Mouse (Mus musculus) olfactory bulb, adult 2 months (tissue): Measurements from ENCODE around the gene Usp43. TPM values are rescaled to one million over a fixed set of nuclear protein-coding genes. Genes with fewer than 3 reads are reported as not detected.

Experiments
- H3K27ac ChIP-seq: fragments of 200-500 bp; 2 replicates; pipeline ENCODE4 v1.5.1; 2012; ENCODE audit warnings: low read depth, low read length; ENCODE audit not compliant: insufficient read depth
- H3K4me1 ChIP-seq: fragments of 200-500 bp; 2 replicates; pipeline ENCODE4 v1.6.1; 2012; ENCODE audit warnings: low read length; ENCODE audit not compliant: control insufficient read depth, insufficient read depth
- H3K4me3 ChIP-seq: fragments of 200-500 bp; 2 replicates; pipeline ENCODE4 v1.5.1; 2012; ENCODE audit warnings: mild to moderate bottlenecking, low read depth, low read length, moderate library complexity; ENCODE audit not compliant: insufficient read depth
- CTCF ChIP-seq: fragments of 200-500 bp; IDR thresholded peaks from 2 replicates; pipeline ENCODE4 v1.5.1; 2012; ENCODE audit warnings: low read depth, mild to moderate bottlenecking, low read length, moderate library complexity; ENCODE audit not compliant: insufficient read depth
- POLR2A ChIP-seq: fragments of 200-500 bp; IDR thresholded peaks from 2 replicates; pipeline ENCODE4 v1.6.1; 2012; ENCODE audit warnings: mild to moderate bottlenecking, low read depth, low read length, moderate library complexity; ENCODE audit not compliant: insufficient read depth
- WGBS: fragments of 180-500 bp; shearing (Covaris S2); methylation state at CpG from one replicate; pipeline ENCODE4 v1.1.7; 2018; 5-methylcytosine and 5-hydroxymethylcytosine counted together
- polyA plus RNA-seq: library from polyadenylated mRNA; stranded (reverse); fragments of >200 nt; gene quantifications from 2 replicates; pipeline ENCODE4 v1.2.4, GENCODE M21; 2012; ENCODE audit warnings: low replicate concordance; ENCODE audit not compliant: missing spikeins, insufficient read depth, insufficient read length

Usp43 gene
- polyA plus RNA-seq, 1 experiment = not detected

DNA sequence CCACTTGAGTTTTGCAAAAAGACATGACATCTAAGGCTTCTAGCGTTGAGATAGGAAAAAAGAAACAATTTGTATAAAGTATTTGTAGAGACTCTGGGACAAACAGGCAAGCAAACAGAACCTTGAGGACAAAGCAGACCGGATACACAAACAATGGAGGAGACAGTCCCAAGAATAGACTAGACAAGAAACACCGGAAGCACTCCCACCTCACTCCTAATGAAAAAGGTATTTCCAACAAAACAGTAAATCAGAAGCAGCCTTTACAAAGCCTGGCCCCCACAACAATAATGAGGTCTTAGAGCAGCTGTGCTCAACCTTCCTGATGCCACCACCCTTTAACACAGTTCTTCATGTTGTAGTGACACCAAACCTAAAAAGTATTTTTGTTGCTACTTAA lies 4.8 kb downstream of the Usp43 start:
- H3K4me1 ChIP-seq = peaks cover 9% of the 10 kb centered on the region
- no peak overlapping the region for H3K4me3 ChIP-seq
- 71% methylated on average over 3 of the region's 3 CpGs for WGBS
- no peak for TF ChIP-seq POLR2A
- no peak for TF ChIP-seq CTCF
- H3K27ac ChIP-seq = no peak overlapping the region

DNA sequence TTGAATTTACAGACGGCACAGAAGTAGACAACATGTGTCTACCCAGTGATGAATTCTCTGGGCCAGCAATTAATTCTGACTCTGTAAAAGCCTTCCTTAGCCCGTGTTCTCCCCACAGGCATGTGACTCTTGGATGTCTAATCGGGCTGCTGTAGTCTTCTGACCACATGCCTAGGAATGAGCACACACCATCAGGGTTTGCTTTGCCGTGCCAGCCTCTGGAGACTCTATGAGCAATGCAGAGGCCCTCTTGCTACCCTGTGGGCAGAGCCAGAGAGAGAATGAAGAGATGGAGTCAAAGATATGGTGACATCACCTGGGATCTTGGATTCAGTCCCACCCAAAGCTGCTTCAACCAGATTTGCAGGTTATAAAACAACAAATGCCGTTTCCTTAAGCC lies 10.9 kb downstream of the Usp43 start:
- Histone ChIP-seq H3K4me1 (no peaks in the 10 kb centered on the region), H3K27ac (no peak overlapping the region), H3K4me3 (no peak overlapping the region)
- WGBS = 87% methylated on average over 5 of the region's 5 CpGs
- TF ChIP-seq CTCF (no peak), POLR2A (no peak)

DNA sequence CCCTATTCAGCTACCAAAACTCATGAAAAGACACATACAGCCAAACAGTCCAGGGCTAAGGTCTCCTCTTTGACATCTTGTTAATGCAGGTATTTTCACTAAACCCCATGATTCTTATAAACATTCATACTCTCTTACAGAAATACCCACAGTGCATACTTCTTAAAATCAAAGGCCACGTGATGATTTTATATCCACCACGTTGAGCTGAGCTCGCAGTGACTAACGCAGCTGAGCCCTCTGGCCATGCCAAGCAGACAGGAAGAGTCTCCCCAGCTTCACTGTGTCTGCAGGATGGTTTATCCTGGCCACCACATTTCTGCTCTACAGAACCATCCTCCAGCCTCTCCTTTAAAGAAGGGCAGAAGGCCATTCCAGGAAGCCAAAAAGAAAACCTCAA lies 18.2 kb downstream of the Usp43 start:
- Histone ChIP-seq H3K4me1 (no peaks in the 10 kb centered on the region), H3K27ac (no peak overlapping the region), H3K4me3 (no peak overlapping the region)
- WGBS = 91% methylated on average over 4 of the region's 4 CpGs
- TF ChIP-seq POLR2A (no peak), CTCF (no peak)

DNA sequence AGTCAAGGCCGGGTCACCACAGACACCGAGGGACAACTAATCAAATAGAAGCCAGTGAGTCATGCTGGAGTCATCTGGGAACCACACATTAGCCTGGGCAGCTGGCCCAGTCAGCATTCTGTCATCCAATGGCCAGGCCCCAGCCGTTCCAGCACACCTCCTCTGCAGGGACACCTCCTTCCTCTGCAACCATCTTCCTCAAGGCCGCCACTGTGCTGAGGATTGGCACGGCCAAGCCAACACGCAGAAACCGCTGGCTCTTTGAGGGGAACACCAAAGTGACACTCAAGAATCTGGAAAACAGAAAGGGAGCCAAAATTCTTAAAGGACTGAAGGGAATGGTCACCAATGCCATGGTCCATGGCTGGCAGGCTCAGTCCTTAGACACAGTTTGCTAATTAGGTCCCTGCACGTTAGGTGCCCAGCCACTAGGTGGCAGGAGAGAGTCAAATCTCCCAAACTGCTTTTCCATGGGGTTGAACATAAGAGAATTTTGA lies 24.8 kb downstream of the Usp43 start:
- Histone ChIP-seq H3K4me3 (no peak overlapping the region), H3K4me1 (peaks cover 9% of the 10 kb centered on the region; the same call in 1 of the 2 replicates), H3K27ac (no peak overlapping the region)
- TF ChIP-seq CTCF (peak; percentile 40; the same call in 1 of the 2 replicates), POLR2A (no peak)
- WGBS = 40% methylated on average over 8 of the region's 8 CpGs

DNA sequence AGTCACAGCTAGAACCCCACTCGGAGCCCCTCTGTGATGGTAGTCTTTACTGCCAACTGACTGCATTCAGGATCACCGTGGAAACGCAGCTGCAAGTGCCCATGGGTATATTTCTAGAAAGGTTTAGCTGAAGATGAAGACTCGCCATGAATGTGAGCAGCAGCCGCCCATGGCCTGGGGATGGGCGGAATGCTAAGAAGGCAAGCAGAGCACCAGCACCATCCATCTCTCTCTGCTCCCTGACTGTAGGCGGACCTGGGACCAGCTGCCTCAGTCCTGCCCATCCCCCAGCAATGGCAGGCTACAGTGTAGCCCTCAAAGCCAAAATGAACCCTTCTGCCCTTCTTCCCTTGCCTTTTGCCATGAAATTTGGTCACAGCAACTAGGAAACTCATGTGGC lies 26.3 kb downstream of the Usp43 start:
- TF ChIP-seq CTCF (no peak), POLR2A (no peak)
- H3K4me1 ChIP-seq = peaks cover 9% of the 10 kb centered on the region; the same call in 1 of the 2 replicates
- no peak overlapping the region for H3K27ac ChIP-seq
- 49% methylated on average over 7 of the region's 7 CpGs for WGBS
- H3K4me3 ChIP-seq = no peak overlapping the region

DNA sequence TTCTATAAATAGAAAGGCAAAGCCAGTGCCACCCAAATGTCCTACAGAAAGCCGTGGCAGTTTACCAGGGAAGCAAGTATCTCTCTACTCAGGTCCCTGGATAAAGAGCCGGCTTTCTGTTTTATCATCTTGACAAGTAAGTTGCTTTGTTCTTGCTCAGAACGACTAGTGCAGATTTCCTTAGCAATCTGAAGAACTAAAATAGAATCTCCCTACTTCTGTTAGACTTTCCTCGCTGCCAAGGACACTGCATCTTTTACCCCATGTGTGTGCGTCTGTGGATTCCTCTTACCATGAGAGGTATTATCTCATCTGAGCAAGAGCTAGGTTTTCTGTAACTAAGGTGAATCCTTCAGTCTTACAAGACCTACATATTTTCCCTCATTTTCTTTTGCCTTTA lies 33.4 kb downstream of the Usp43 start:
- H3K27ac ChIP-seq = peak overlapping the region; percentile 47
- no peak overlapping the region for H3K4me3 ChIP-seq
- WGBS = 43% methylated on average over 5 of the region's 5 CpGs
- no peaks in the 10 kb centered on the region for H3K4me1 ChIP-seq
- TF ChIP-seq CTCF (no peak), POLR2A (no peak)

DNA sequence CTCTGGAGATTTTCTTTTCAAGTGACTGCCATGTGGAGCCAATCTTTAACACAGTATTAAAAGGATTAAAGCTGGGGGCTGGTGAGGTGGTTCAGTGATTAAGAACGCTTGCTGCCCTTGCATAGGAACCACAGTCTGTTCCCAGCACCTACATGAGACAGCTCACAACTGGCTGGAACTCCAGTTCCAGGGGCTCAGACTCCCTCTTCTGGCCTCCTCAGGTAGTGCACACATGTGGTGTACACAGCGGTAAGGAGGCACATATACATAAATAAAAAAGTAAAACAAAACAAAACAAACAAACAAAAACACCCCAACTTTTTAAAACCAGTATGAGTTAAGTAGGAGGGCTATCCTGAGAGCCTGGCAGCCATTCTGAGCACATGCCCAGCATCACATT lies 36.0 kb downstream of the Usp43 start:
- H3K27ac ChIP-seq = no peak overlapping the region
- TF ChIP-seq POLR2A (no peak), CTCF (no peak)

DNA sequence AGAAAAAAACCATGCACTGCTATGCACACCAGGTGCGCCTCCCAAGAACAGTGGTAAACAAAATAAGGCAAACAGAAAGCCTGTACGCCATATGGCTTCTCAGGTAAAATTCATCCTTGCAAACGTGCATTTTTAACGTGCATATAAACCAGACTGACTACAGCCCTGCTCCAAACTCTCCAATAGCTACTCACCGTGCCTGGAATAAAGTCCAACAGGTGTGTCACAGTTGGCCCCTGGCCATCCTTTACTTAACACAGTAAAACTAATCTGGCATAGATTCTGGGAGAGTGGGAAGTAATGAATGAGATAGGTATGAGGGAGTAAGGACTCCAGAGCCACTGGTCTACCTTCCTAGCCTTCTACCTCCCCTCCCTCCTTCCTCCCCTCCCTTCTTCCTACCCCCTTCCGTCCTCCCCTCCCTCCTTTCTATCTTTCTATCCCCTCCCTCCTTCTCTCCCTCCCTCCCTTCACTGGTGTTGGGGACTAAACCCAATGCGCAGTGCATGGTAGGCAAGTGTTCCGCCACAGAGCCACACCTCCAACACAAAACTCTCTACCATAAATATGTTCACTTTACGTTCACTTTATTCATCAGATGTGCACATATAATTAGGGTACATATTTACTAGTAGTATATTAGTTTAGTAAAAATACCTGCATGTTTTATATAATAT lies 56.3 kb downstream of the Usp43 start:
- no peak overlapping the region for H3K4me3 ChIP-seq
- TF ChIP-seq CTCF (no peak), POLR2A (no peak)
- H3K27ac ChIP-seq = no peak overlapping the region
- 88% methylated on average over 9 of the region's 9 CpGs for WGBS
- no peaks in the 10 kb centered on the region for H3K4me1 ChIP-seq

More for the DNA sequence above, 36.0 kb downstream of the Usp43 start:
- no peaks in the 10 kb centered on the region for H3K4me1 ChIP-seq
- no peak overlapping the region for H3K4me3 ChIP-seq
- 85% methylated on average over 2 of the region's 2 CpGs for WGBS

DNA sequence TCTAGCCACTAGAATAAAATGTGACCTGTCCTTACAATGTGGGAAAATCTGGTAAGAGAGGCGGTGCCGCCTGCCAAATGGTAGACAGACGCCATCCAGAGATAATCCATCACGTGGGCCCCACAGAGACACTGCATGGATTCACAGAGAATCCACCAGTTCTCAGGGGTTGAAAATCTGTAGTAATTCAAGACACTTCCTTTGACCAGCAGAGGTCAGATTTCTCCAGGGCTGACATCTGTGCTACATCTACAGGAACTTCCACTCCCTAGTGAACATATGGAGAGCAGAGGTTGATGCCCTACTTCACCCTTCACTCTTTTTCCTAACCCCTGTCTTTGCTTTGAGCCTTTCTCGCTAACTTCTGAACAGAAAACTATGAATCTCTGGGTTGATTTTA lies 56.9 kb downstream of the Usp43 start:
- no peaks in the 10 kb centered on the region for H3K4me1 ChIP-seq
- 87% methylated on average over 5 of the region's 5 CpGs for WGBS
- TF ChIP-seq POLR2A (no peak), CTCF (no peak)

More for the DNA sequence above, 56.9 kb downstream of the Usp43 start:
- Histone ChIP-seq H3K4me3 (no peak overlapping the region), H3K27ac (no peak overlapping the region)
